Mouse (Mus musculus): ENCODE measurements around the gene Gm29094. TPM values are rescaled to one million over a fixed set of nuclear protein-coding genes. Genes with fewer than 3 reads are reported as not detected.
"Not testable (repeated sequence)": the region's sequence is repeated elsewhere in the genome, so short reads cannot be mapped to it uniquely, and the experiment has no call there.

Gene Gm29094
- polyA plus RNA-seq (2015; fragmentation: Nextera tagmentation; extraction: Ambion mirVana), result not detected in 2 replicates

DNA sequence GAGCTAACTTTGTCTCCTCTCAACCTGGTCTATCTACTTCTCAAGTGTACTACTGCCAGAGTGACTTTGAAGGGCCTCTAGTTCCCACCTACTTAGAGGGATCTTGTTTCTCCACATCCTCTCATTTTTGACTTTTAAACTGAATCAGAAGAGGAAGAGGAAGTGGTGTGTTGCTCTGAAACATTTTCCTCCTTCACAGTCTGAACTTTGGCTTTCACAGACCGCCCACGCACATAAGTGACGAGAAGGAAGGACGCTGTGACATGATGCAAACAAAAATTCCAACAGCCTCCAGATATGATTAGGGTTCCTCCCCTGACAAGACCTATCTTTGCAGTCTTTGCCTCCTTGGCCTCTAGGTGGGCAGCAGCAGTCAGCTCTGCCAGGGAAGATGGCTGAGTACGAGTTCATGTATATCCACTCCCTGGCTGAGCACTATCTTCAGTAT, at the start of gene Gm29094, which contains the start of gene Bcl2a1b:
Gene Gm29094, plus strand, starts transcription at position 411 of the 448 bp plus-strand sequence.
Gene Bcl2a1b, plus strand, starts transcription at position 241 of the 448 bp plus-strand sequence.
- ATAC-seq (ENCODE audit: low FRiP score, low read depth), result not testable (repeated sequence)

GRCm38 (mm10) chr9:89172539-89172938, 26.6 kb upstream of the Gm29094 start:
- not testable (repeated sequence) for H3K27ac ChIP-seq (replicated peaks); H3K9me3 ChIP-seq; H3K27me3 ChIP-seq; ATAC-seq (ENCODE audit: low FRiP score, low read depth); H3K4me1 ChIP-seq (replicated peaks); H3K4me2 ChIP-seq; H3K4me3 ChIP-seq; H3K36me3 ChIP-seq; H3K9ac ChIP-seq

More for the DNA sequence above, at the start of gene Gm29094, which contains the start of gene Bcl2a1b:
- H3K4me3 ChIP-seq; H3K4me1 ChIP-seq (replicated peaks); H3K9me3 ChIP-seq; H3K36me3 ChIP-seq; H3K27me3 ChIP-seq; H3K4me2 ChIP-seq; H3K27ac ChIP-seq (replicated peaks); H3K9ac ChIP-seq: not testable (repeated sequence)
- 99% methylated on average over 5 of the region's 5 CpGs for WGBS

- H3K4me3 ChIP-seq, result not testable (repeated sequence)
- WGBS, result 32% methylated on average over 2 of the region's 3 CpGs
Measured at GRCm38 (mm10) chr9:89178833-89179232, 20.3 kb upstream of the Gm29094 start.

DNA sequence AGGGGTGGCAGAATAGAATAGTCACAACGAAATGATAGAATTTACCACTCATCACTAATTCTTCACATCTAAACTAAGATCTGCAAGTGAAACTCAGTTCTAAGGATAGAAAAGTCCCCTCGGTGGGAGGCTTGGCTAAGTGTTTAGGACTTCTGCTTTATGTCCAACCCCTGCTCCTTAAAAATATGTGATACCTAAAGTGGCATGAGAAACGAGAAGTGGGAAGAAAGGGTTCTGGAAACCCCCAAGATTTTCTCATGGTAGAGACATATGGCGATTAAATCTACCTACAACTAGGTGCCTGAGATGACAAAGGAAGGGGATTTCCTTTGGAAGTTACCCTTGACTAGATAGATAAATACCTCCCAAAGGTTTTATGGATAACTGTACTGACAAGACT, 19.7 kb upstream of the Gm29094 start:
- not testable (repeated sequence) for H3K4me1 ChIP-seq (replicated peaks); H3K9me3 ChIP-seq; H3K27me3 ChIP-seq; ATAC-seq (ENCODE audit: low FRiP score, low read depth); H3K9ac ChIP-seq; H3K4me2 ChIP-seq; H3K27ac ChIP-seq (replicated peaks); H3K4me3 ChIP-seq; H3K36me3 ChIP-seq
- 74% methylated on average over 4 of the region's 4 CpGs for WGBS

More at GRCm38 (mm10) chr9:89178833-89179232, 20.3 kb upstream of the Gm29094 start:
- H3K4me1 ChIP-seq (replicated peaks); H3K9me3 ChIP-seq; H3K4me2 ChIP-seq; H3K27ac ChIP-seq (replicated peaks); H3K36me3 ChIP-seq; ATAC-seq (ENCODE audit: low FRiP score, low read depth); H3K27me3 ChIP-seq; H3K9ac ChIP-seq: not testable (repeated sequence)

DNA sequence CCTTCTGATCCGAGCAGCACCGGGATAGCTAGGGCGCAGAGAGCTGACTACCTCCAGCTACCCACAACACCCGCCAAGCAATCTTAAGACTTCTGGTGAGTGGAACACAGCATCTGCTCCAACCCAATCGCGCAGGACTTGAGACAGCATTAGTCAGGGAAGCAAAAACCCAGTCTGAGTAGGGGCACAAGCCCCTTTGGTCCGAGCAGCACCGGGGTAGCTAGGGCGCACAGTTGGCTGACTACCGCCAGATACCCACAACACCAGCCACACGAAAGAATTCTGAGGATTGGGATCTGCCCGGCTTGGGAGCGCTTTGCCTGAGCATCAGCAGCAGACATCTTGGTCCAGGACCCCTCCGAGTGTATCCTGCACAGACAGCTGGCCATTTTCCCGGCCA, 12.2 kb upstream of the Gm29094 start:
- not testable (repeated sequence) for ATAC-seq (ENCODE audit: low FRiP score, low read depth); H3K4me2 ChIP-seq; H3K27me3 ChIP-seq; H3K4me3 ChIP-seq; H3K27ac ChIP-seq (replicated peaks); H3K4me1 ChIP-seq (replicated peaks); H3K36me3 ChIP-seq; H3K9me3 ChIP-seq; H3K9ac ChIP-seq
- 80% methylated on average over 15 of the region's 15 CpGs for WGBS

- not testable (repeated sequence) for H3K4me2 ChIP-seq; ATAC-seq (ENCODE audit: low FRiP score, low read depth); H3K27me3 ChIP-seq; H3K36me3 ChIP-seq; H3K4me1 ChIP-seq (replicated peaks); H3K9ac ChIP-seq; H3K9me3 ChIP-seq; H3K4me3 ChIP-seq; H3K27ac ChIP-seq (replicated peaks)
Measured at GRCm38 (mm10) chr9:89195483-89195882, 3.7 kb upstream of the Gm29094 start.

GRCm38 (mm10) chr9:89197509-89197908, 1.7 kb upstream of the Gm29094 start:
- not testable (repeated sequence) for H3K27me3 ChIP-seq; H3K4me1 ChIP-seq (replicated peaks); H3K9me3 ChIP-seq; H3K9ac ChIP-seq; H3K4me3 ChIP-seq; H3K36me3 ChIP-seq; H3K27ac ChIP-seq (replicated peaks); H3K4me2 ChIP-seq; ATAC-seq (ENCODE audit: low FRiP score, low read depth)
- 82% methylated on average over 1 of the region's 1 CpGs for WGBS

GRCm38 (mm10) chr9:89198349-89198748, 830 bp upstream of the Gm29094 start:
- 87% methylated on average over 3 of the region's 3 CpGs for WGBS
- not testable (repeated sequence) for H3K9ac ChIP-seq; ATAC-seq (ENCODE audit: low FRiP score, low read depth); H3K27ac ChIP-seq (replicated peaks); H3K9me3 ChIP-seq; H3K4me1 ChIP-seq (replicated peaks); H3K4me2 ChIP-seq; H3K36me3 ChIP-seq; H3K27me3 ChIP-seq; H3K4me3 ChIP-seq

- H3K4me3 ChIP-seq; H3K27ac ChIP-seq (replicated peaks); H3K27me3 ChIP-seq; H3K4me1 ChIP-seq (replicated peaks); H3K4me2 ChIP-seq; ATAC-seq (ENCODE audit: low FRiP score, low read depth); H3K9ac ChIP-seq; H3K36me3 ChIP-seq; H3K9me3 ChIP-seq: not testable (repeated sequence)
Measured at GRCm38 (mm10) chr9:89202256-89202655, 3.1 kb downstream of the Gm29094 start.

GRCm38 (mm10) chr9:89208939-89209338, 9.8 kb downstream of the Gm29094 start:
- H3K4me1 ChIP-seq (replicated peaks); H3K4me2 ChIP-seq; H3K27ac ChIP-seq (replicated peaks); ATAC-seq (ENCODE audit: low FRiP score, low read depth); H3K4me3 ChIP-seq; H3K36me3 ChIP-seq; H3K9ac ChIP-seq; H3K27me3 ChIP-seq; H3K9me3 ChIP-seq: not testable (repeated sequence)
- WGBS, result 71% methylated on average over 1 of the region's 1 CpGs

GRCm38 (mm10) chr9:89210353-89211064, 11.3 kb downstream of the Gm29094 start, which contains the start of gene Mthfs:
Gene Mthfs (plus strand): TSS chr9:89210676.
- H3K9me3 ChIP-seq; H3K27me3 ChIP-seq; H3K36me3 ChIP-seq; H3K4me1 ChIP-seq (replicated peaks): not testable (repeated sequence)
- peak; percentile 77 for ATAC-seq (ENCODE audit: low FRiP score, low read depth)
- H3K9ac ChIP-seq, result 0 out of 2 replicates have a peak within 1 kb of the TSS, but pooled peaks have one; percentile 29
- peak within 1 kb of the TSS; percentile 58 for H3K4me2 ChIP-seq
- H3K4me3 ChIP-seq, result peak within 1 kb of the TSS; percentile 34
- 23% methylated on average over 9 of the region's 12 CpGs for WGBS
- peak within 1 kb of the TSS; percentile 85 for H3K27ac ChIP-seq (replicated peaks)

DNA sequence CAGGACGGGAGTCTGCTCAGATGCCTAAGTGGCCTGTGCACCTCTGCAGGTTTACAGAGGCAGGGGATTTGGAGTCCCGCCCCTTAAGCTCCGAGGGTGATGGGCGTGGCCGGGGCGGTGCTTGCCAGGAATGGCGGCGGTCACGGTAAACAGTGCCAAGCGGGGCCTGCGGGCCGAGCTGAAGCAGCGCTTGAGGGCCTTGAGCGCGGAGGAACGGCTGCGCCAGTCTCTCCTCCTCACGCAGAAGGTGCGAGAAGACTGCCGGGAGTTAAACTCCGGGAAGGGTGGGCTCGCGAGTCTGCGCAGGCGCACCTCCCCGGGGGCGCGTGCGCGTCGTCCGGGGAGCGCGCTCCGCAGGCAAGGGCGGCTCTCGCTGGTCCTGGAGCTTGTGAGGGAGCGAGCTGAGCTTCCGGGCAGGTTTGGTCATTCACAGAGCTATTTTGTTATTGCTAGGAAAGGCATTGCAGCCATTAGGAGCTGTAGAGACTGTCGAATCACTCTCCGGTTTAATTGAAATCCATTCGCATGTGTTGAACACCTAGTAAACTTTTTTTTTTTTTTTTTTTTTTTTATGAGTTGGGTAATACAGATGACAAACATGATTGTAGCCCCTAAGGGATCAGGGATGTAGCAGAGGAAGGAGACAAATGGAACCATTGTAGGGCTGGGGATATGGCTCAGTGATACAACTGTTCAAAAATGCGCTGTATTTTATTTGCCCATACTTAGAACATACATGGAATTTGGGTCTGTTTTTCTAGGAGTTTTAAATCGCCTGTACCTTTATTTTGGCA, 12.1 kb downstream of the Gm29094 start:
- ATAC-seq (ENCODE audit: low FRiP score, low read depth), result peak; percentile 95
- H3K4me1 ChIP-seq (replicated peaks); H3K36me3 ChIP-seq; H3K9me3 ChIP-seq; H3K27me3 ChIP-seq: not testable (repeated sequence)
- peak overlapping the region; percentile 52 for H3K4me2 ChIP-seq
- WGBS, result 6% methylated on average over 10 of the region's 44 CpGs
- H3K27ac ChIP-seq (replicated peaks), result peak overlapping the region; percentile 69
- peak overlapping the region; percentile 34 for H3K4me3 ChIP-seq
- H3K9ac ChIP-seq, result 0 out of 2 replicates have a peak overlapping the region, but pooled peaks have one; percentile 29
